Mouse (Mus musculus) right cerebral cortex, postnatal 25 days (tissue): ENCODE measurements around the gene Nmi.
"Not testable (repeated sequence)": the region's sequence is repeated elsewhere in the genome, so short reads cannot be mapped to it uniquely, and the experiment has no call there.

ENCODE experiments used
- DNase-seq: peaks from one replicate; pipeline ENCODE4 v3.0.0; 2022

Gene Nmi

DNA sequence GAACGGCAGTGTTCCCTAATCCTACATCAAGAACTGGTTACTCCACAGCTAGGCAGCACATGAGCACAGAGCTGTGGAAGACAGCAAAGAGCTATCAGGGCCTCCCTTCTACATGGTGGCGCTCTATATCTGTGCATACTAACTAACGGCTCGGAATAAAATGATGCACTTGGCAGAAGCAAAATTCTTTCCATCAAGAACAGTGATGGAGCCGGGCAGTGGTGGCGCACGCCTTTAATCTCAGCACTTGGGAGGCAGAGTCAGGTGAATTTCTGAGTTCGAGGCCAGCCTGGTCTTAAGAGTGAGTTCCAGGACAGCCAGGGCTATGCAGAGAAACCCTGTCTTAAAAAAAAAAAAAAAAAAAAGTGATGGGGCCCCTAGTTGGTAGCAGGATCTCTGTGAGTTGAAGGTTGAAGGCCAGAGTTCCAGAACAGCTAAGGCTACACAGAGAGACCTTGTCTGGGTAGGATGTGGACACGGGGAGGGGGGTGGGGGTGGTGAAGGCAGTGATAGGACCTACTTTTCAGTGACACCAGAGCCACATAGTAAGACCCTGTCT, at the start of gene Nmi:
TSS of gene Nmi (minus strand) at position 85 of the 559 bp plus-strand sequence.
- DNase-seq = no peak

DNA sequence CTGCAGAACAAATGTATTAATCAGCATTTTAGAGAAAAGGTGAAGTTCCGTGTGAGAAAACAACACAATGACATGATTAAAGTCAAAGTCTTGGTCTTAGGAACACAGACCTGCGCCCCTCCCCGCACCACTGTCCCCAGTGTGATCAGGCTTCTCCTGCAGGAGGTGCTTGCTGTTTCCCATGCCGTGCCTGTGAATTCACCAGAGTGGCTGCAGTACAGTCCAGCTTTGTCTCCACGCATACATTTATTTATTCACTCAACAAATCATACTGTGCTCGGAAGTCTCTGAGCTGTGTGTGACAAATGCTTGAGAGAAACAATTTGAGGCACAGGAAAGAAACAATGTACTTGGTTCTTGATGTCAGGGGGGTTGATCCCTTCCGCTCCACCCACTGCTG, 43.1 kb upstream of the Nmi start:
- DNase-seq = no peak

DNA sequence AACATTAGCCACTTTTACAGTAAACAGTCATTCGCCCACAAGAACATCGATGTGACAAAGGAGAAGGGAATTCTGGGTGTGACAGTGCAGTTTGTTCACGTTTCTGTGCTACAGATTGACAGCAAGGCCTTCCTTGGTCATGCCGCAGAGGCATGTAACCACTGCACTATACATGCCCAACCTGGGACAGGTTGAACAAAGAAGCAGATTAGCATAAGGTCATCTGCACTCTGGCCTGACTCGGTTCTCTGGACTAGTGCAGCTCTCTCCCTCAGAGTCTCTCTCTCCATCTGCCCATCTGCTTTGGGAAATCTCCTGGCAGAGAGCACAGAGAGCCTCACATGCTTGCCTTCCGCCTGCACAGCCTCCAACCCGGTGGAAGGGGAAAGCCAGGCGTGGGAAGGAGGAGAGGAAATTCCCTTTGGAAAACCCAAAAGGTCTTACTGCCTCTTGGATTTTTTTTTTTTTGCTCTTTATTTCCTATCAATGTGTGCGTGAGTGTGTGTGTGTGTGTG, 40.1 kb upstream of the Nmi start:
- no peak for DNase-seq

DNA sequence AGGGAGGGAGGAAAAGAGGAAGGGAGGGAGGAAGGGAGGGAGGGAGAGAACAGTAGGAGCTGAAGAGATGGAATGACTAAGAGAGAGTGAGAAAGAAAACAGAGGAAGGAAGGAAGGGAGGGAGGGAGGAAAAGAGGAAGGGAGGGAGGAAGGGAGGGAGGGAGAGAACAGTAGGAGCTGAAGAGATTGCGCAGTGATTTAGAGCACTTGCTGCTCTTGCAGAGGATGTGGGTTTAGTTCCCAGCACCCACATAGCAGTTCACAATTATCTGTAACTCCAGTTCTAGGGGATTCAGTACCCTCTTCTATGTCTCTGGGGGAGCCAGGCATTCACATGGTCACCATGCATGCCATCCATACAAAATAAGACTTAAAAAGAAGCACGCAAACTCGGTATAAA, 38.5 kb upstream of the Nmi start:
- not testable (repeated sequence) for DNase-seq

DNA sequence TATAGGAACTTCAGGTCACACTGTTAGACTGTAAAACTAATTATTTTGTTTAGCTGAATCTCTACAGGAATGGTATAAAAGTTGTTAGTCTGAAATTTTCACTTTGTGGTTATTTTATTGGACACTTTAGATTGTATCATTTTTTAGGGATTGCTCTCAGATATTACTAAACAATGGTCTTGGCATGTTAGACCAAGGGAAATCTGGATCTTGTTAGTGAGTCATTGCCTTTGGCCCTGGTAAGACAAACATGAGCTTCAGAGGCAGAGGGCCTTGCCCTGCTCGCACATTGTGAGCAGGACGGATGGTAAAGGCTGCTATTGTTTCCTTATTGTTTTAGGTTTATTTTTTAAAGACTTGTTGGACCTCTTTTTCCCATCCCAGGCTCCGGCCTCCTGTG, 33.1 kb upstream of the Nmi start:
- DNase-seq = no peak

DNA sequence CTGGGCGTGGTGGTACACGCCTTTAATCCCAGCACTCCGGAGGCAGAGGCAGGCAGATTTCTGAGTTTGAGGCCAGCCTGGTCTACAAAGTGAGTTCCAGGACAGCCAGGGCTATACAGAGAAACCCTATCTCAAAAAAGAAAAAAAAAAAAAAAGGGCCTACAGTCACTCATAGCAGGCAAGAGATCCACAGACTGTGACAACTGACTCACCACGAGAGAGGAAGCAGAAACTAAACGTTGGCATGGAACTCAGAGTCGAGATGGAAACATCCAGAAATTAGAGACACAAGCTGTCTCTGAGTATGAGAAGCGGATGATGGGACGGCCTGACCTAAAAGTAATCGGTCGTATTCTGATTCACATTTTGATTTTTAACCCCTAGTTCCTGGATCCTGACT, 29.0 kb upstream of the Nmi start:
- not testable (repeated sequence) for DNase-seq

DNA sequence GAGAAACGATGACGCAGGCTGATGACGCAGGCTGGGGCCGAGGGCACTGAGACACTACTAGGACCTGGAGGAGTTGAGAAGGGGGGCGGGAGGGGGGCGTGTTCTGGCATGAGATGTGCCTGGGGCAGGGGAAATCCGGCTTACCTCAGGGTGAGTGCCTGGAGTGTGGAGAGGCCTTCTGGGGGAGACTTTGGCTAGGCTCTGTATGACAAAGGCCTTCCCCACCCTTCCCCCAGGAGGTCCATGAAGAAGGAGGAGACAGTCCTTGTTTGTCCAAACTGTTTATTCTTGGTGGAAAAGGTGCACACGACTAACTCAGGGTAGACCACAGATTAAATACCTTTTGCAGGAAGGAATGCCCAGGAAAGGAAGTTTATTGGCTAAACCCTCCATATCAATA, 28.2 kb upstream of the Nmi start:
- no peak for DNase-seq

DNA sequence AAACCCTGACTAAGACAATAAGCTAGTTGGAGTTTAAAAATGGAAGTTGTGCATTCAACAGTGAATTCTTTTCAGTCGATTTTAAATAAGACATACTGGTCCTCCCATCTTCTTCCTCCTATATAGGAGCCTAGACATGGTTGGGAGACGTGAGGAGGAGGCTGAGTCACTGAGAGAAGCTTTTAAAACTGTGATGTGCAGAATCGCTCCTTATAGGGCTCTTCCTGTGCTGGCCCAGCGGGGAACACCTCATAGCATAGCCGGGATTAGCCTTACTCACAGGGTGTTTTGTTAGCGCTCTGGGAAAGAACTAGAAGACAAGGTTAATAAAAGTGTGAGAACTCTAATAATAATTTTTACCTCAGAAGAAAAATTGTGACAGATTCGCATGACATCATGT, 26.7 kb upstream of the Nmi start:
- DNase-seq = peak; percentile 12

DNA sequence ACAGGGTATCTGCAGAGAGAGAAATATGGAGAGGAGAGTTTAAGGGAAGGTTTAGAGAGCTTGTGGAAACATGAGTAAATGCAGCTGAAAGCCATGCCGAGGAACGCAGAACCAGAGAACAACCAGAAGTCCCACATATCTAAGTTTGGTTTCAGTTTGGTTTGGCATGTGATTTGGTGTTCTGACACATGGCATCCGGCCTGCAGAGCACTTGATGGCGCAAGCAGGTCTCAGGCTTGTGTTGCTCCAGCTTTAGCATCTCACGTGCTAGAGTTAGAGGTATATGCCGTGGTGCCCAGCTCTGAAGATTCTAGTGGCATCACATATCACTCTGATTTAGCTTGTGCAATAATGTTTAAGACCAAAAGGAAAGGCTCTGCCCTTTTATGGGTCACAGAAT, 18.2 kb upstream of the Nmi start:
- no peak for DNase-seq

DNA sequence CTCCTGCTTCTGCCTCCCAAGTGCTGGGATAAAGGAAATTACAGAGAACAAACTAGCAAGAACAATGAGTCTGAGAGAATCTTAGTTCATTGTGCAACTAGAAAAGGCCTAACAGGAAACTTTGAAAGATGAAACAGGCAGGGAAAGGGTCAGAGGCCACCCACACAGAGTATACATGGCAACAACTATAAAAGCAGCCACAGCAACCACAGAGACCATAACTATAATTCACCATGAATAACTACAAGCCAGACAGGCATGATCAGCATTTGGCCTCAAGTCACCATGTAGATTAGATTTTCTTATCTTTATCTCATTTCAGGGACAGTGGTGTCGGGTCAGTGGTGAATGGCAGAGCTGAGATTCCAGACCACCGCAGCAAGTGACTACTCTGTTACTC, 16.3 kb upstream of the Nmi start:
- no peak for DNase-seq

DNA sequence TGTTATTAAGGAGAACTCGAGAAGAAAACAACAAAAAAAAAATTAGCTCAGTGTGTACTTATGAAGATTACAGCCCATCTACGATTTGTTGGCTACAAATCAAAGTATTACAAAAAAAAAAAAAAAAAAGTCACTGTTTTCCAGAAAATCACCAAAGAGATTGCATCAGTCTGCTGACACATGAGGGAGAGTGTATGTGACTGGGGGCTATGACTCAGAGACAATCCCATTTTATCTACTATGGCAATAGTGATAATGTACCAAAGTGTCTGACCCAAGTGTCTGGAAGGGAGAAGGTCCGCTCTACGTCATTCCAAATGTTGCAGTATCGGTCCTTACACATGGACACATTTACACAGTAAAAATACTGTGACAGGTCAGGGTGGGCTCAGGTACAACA, 13.4 kb upstream of the Nmi start:
- no peak for DNase-seq

DNA sequence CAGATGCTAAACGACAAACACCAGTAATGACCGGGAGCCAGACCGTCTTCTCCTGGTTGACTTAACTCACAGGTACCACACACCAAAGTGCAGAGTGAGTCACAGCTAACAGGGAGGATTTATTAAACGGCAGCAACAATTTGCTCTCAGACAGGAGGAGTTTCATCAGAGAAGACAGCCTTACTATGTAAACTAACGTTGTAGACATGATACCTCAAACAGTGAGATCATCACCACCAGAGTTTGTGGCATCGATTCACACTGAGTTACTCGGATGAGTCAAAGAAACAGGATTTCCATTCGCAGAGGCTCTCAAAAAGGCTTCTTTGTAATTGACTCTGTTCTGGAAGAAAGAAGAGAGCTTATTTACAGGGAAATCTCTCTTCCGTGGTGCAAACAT, 12.9 kb upstream of the Nmi start:
- no peak for DNase-seq

DNA sequence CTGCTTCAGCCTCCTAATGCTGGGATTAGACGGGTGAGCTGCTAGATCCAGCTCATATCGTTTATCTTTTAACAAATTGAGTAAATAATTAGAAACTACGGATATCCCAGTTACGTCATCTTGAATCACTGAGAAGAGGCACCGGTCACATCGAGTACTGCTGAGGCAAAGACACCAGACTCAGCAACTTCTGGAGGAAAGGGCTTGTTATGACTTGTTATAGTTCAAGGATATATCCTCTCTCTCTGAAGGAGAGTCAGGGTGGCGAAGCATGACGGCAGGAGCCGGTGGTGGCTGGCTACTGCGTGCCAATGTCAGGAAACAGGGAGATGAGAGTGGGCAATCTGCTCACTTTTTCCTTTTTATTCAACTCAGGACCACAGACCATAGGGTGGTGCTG, 11.9 kb upstream of the Nmi start:
- no peak for DNase-seq

DNA sequence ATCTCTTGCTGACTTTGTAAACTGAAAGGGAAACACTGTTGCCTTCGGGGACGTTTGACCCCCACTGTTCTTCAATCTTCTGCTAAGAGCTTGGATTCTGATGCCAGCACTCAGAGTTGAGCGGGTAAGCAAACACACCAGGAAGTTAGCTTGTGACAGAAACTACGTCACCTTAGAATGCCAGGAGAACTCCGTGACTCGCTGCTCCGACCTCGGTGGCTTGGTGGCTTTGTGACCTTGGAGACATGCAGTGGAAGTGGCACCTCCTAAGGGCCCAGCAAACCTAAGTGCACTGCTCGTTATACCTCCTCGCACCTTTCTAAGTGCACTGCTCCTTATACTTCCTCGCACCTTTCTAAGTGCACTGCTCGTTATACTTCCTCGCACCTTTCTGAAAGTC, 9.0 kb upstream of the Nmi start:
- no peak for DNase-seq

DNA sequence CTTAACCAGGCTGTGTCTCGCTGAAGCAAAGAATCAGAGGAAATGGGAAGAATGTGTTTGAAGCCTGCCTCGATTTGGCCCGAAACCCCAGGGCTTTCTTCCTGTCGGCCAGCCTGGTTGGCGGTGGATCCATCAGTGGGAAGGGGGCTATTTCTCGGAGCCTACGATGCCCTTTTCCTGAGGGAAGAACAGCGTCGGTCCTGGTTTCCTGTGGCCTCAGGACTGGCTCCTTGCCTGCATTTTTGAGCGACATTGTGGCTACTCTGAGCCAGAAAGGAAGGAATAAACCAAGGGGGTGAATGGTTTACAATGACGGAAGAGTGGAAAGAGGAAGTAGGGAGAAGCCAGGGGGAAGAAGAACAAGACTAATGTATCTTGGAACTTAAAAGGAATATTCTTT, 8.3 kb upstream of the Nmi start:
- DNase-seq = no peak

DNA sequence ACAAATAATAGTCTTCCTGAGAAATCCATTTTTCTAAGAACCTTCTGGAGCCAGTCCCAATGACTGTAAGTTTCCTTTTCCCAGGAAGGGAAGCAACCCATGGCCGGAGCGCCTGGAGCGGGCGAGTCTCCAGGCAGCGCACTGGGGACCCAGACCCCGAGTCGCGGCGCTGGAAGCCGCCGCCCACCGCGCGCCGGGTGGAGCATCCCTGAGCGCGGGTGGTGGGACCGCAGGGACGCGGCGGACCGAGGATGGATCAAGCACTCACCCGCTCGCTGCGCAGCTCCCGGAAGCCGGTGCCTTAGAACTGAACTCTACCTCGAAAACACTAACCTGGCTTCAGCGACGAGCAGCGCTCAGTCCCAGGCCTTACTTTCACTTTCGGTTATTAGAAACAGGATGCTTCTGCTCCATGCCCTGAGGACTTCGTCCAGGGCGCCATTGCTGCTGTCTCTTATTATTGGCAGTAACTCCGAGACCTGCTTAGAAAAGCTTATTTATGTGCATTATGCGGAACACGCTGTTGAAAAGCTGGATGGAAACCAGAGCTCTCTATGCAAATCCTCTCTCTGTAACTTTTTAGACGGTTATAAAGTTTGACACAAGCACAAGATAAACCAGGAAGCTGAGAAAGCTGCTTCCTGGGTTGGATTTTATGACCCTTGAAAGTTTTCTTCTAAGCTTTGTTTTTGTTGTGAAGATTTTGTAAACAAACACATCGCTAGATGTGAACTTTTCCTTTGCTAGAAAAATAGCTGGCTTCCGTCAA, 469 bp downstream of the Nmi start:
- peak; percentile 26 for DNase-seq

DNA sequence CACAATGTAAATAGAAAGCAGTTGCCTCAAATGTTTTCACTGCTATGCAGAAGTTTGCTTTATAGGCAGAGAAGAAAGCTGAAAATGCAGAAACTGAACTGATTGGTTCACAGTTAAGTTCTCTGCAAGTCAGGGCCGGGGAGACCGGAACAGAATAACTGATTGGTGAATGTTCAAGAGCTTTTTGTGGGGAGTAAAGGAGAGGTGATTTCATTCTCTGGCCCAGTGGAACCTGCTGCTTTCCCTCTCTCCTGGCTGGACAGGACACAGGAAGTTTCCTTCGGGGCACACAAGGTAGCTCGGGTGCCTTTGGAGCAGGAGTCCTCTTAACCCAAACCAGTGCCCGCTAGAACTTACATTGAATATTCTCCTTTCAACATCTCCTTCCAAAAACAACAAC, 1.2 kb downstream of the Nmi start:
- no peak for DNase-seq

DNA sequence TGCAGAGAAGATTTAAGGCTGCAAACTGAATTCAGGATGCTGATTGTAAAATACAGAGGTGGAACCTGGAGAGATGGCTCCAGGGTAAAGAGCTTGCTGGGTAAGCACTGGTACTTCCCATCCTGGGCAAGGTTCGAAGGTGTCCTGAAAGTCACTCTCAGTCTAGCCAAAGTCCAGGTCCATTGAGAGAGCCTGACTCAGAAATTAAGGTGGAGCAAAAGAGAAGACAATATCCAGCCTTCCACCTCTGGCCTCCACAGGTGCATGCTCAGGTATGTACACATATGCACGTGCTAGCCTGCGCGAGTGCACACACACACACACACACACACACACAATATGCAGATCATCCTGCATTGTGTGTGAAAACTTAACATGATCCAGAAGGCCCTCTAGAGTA, 2.4 kb downstream of the Nmi start:
- no peak for DNase-seq

DNA sequence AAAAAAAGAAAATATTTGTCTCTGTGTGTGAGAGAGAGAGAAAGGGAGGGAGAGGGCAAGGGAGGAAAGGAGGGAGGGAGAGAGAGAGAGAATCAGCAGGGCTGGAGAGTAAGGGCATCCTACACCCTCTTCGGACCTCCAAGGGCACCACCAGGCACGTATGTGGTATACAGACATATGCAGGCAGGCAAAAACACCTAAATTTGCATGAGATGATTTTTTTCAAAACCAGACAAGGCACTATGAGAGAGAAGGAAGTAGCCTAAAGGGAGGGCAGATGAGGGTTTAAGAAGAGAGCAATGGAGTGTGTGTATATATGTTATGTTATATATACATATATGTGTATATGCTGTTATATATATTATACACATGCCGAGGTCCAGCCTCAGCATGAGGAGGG, 6.0 kb downstream of the Nmi start:
- no peak for DNase-seq

DNA sequence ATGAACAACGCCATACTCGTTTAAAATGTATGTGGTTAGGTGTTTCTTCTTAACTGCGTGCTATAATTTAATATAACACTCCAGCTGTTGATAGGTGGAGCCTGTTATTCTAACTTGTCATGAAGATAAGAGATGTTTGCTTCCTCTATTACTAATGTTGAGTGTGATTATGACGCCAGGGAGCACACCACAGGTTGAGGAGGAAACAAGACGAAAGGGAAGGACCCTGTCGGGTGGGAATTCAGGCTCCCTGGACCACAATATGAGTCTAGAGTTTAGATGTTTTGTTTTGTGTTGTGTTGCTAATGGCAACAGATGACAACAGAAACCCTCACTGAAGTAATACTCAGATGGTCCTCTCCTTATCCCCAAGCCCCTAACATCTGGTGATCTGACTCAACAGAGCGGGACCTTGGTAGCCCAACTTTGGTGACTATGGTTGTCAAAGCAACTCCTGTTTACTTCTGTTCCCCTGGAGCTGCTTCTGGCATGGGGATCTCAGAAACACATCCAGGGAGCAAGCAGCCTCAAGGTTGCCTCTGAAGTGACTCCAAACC, 19.6 kb downstream of the Nmi start:
- DNase-seq = no peak

DNA sequence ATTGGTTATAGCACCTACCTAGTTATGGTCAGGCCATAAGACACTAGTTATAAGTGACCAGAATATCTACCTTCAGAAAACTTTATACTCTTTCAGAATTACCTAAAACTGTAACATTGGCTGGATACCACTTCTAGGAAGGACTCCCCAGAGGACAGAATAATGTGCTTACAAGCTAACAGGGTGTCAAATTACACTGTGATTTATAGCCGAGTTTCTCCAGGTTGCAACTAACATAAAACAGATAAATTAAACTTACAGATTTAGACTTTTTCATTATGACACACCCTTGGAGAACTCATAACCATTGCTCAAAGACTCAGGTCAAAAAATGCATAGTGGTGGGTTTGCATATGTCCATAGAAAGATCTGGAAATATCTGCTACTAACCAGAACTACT, 22.4 kb downstream of the Nmi start:
- no peak for DNase-seq

DNA sequence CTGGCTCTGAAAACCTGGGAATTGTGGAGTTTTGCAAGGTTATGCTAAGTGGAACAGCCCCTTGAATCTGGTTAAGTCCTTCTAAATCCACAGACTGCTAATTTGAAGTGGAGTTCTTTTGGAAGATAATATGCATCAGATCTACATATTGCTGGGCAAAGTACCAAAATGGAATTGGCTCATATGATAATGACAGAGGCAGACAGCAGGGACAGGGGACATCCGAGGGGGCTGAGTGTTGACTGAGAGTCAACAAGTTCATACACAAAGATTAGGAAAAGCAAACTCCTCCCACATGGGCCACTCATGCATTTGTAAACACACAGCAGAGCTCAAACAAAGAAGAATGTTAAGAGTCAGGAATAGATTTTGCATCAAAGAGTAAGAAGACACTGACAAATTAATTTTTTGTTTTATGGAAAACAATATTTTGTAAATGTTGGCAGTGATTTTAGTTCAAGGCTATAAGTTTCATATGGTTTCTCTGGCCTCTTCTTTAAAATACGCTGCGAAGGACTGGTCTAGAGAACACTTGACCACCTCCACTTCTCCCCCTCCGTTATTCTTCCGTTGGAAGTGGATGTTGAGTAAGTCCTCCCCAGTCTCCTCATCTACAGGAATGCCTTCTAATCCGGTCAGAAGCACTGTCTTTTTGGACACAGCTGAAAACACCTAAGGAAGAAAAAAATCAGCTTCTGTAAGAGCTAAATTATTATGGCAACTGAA, 25.0 kb downstream of the Nmi start:
- no peak for DNase-seq

DNA sequence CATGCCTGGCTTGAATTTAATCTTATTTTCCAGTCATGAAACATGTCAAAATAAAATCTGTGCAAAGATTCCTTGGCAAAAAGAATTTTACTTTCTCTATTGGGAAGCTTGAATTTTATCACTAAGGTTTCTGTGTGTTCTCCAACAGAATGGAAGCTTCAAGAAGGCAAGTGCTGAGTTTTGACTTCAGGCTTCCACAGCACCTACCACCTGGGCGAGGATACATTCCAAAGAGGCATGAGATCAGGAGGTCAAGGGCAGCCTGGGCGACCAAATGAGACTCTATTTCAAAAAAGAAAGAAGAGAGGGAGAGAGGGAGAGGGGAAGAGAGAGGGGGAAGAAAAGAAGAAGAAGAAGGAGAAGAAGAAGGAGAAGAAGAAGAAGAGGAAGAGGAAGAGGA, 27.5 kb downstream of the Nmi start:
- DNase-seq = no peak

DNA sequence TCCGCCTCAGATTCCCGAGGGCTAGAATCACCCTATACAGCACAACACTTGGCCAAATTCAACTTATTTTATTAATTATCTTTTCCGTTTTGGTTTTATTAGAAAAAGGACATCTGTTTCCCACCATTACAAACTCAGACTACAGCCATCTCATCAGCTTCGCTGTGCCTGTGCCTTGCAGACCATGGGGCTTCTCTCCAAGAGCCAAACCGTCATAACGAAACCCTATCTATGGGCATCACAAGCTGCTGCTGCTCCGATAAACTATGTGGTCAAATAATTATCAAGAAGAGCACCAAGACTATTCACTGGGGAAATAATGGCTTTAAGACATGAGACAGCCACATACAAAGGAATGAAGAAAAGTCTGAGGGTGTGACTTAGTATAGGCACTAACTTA, 31.5 kb downstream of the Nmi start:
- no peak for DNase-seq
